Mouse (Mus musculus) C2C12 (cell line): ENCODE measurements around the gene Urb1. TPM values are rescaled to one million over a fixed set of nuclear protein-coding genes. Genes with fewer than 3 reads are reported as not detected.

Experiments
- H3K27me3 ChIP-seq: one replicate; pipeline ENCODE4 v1.6.1; 2011; ENCODE audit not compliant: control insufficient read depth, insufficient read depth, insufficient read length
- H3K36me3 ChIP-seq: one replicate; pipeline ENCODE4 v1.6.1; 2011; ENCODE audit not compliant: control insufficient read depth, insufficient read depth
- H3K4me3 ChIP-seq: one replicate; pipeline ENCODE4 v1.5.1; 2011; ENCODE audit warnings: mild to moderate bottlenecking, control low read depth; ENCODE audit not compliant: poor library complexity, insufficient read depth, severe bottlenecking
- H3K79me2 ChIP-seq: one replicate; pipeline ENCODE4 v1.6.1; 2011; ENCODE audit not compliant: control insufficient read depth, insufficient read depth
- H3K79me3 ChIP-seq: one replicate; pipeline ENCODE4 v1.6.1; 2011; ENCODE audit warnings: low read depth, control low read depth
- H3ac ChIP-seq: one replicate; pipeline ENCODE3; 2011; ENCODE audit warnings: low read depth; ENCODE audit not compliant: control insufficient read depth, insufficient read length
- CEBPB ChIP-seq: IDR thresholded peaks from one replicate; pipeline ENCODE4 v1.6.1; 2011; ENCODE audit warnings: low read depth, mild to moderate bottlenecking, control low read depth, moderate library complexity
- CTCF ChIP-seq: IDR thresholded peaks from one replicate; pipeline ENCODE4 v1.5.1; 2011; ENCODE audit not compliant: control insufficient read depth, insufficient read depth, insufficient read length
- FOSL1 ChIP-seq: IDR thresholded peaks from one replicate; pipeline ENCODE4 v1.8.0; 2011; ENCODE audit warnings: mild to moderate bottlenecking, low read length; ENCODE audit not compliant: poor library complexity, insufficient read depth, severe bottlenecking
- MAX ChIP-seq: IDR thresholded peaks from one replicate; pipeline ENCODE4 v1.6.1; 2011; ENCODE audit warnings: mild to moderate bottlenecking, control low read depth
- MYOD1 ChIP-seq: IDR thresholded peaks from one replicate; pipeline ENCODE4 v1.6.1; 2011; ENCODE audit warnings: low read depth; ENCODE audit not compliant: control insufficient read depth, insufficient read length
- MYOG ChIP-seq: IDR thresholded peaks from one replicate; pipeline ENCODE4 v1.6.1; 2011; ENCODE audit not compliant: control insufficient read depth, insufficient read length; ENCODE audit errors: extremely low read depth
- USF1 ChIP-seq: IDR thresholded peaks from one replicate; pipeline ENCODE4 v1.6.1; 2011; ENCODE audit warnings: low read depth, mild to moderate bottlenecking, control low read depth, moderate library complexity
- polyA plus RNA-seq: library from polyadenylated mRNA; unstranded; fragments of >200 nt; fragmentation: generic; extraction: Trizol; gene quantifications from one replicate; pipeline ENCODE4 v1.2.1, GENCODE M21; 2012; ENCODE audit warnings: missing spikeins

Urb1 gene
- polyA plus RNA-seq, 1 experiment: 7.5 TPM

DNA sequence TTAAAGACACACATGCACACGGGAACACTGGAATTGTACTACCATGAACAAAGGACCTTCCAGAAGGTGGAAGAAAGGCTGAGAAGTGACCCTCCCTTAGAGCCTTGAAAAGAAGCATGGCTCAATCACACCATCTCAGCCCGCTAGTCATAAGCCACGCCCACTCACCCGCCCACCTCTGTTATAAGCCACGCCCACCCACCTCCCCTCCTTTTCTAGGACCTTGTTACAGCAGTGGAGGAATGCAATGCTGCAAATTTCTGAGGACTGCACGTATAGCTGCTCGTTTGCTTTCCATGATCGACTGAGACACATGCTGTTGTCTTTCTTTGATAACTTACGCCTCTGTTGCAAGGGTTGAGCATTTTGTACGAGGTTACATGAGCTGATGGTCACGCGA lies 39.0 kb upstream of the Urb1 start:
- Histone ChIP-seq H3ac (no peak overlapping the region), H3K27me3 (no peaks in the 10 kb centered on the region), H3K36me3 (peaks cover 8% of the 10 kb centered on the region), H3K79me3 (peaks cover 19% of the 10 kb centered on the region), H3K4me3 (no peak overlapping the region), H3K79me2 (peaks cover 58% of the 10 kb centered on the region)
- no peak for TF ChIP-seq MYOG
- no peak for TF ChIP-seq MAX
- no peak for TF ChIP-seq CEBPB
- no peak for TF ChIP-seq CTCF
- no peak for TF ChIP-seq USF1
- no peak for TF ChIP-seq MYOD1
- TF ChIP-seq FOSL1: no peak

DNA sequence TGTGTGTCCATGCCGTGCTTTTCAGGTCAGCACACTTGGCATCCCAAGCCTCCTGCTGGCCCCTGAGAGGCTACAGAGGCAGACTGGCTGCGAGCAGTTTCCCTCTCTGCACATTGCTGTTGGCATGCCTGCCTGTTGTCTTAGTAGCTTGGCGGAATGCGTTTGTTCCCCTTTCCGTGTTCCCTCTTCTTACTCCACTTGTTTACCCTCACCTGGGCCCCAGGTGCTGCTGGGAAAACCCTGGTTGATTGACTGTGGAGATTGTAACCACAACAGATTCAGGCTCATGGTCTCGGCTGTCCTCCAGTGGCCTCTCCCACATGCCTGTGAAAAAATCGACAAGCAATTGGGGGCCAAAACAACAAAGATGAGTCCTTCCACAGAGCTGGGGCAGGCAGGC lies 38.5 kb upstream of the Urb1 start:
- no peaks in the 10 kb centered on the region for H3K27me3 ChIP-seq
- H3K36me3 ChIP-seq: peaks cover 8% of the 10 kb centered on the region
- peaks cover 24% of the 10 kb centered on the region for H3K79me3 ChIP-seq
- no peak for TF ChIP-seq CEBPB
- no peak for TF ChIP-seq MAX
- TF ChIP-seq MYOD1: no peak
- no peak for TF ChIP-seq USF1
- TF ChIP-seq FOSL1: no peak
- TF ChIP-seq MYOG: no peak
- no peak for TF ChIP-seq CTCF
- H3K4me3 ChIP-seq: no peak overlapping the region
- H3K79me2 ChIP-seq: peaks cover 64% of the 10 kb centered on the region
- H3ac ChIP-seq: no peak overlapping the region

DNA sequence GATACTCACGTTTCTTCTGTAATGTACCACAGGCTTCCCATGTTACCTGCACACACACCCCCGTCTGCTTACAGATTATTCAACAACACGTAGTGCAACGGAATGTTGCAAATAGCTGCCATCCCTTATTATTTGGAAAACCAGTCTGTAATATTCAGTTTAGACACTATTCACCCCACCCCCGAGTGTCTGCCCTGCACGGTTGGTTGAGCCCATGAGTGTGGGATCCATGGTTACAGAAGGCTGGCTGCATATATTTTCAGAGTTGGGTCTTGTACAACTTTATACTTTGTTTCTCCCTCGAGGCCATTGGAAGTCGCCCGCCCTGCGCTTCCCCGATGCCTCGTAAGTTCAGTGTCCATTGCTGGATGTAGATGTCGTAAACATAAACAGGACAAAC lies 35.4 kb upstream of the Urb1 start:
- no peaks in the 10 kb centered on the region for H3K27me3 ChIP-seq
- peaks cover 14% of the 10 kb centered on the region for H3K36me3 ChIP-seq
- H3K4me3 ChIP-seq: no peak overlapping the region
- no peak overlapping the region for H3ac ChIP-seq
- H3K79me3 ChIP-seq: peaks cover 27% of the 10 kb centered on the region
- TF ChIP-seq CEBPB: no peak
- TF ChIP-seq MYOG: no peak
- TF ChIP-seq MYOD1: no peak
- TF ChIP-seq CTCF: no peak
- no peak for TF ChIP-seq FOSL1
- TF ChIP-seq MAX: no peak
- H3K79me2 ChIP-seq: peaks cover 75% of the 10 kb centered on the region

DNA sequence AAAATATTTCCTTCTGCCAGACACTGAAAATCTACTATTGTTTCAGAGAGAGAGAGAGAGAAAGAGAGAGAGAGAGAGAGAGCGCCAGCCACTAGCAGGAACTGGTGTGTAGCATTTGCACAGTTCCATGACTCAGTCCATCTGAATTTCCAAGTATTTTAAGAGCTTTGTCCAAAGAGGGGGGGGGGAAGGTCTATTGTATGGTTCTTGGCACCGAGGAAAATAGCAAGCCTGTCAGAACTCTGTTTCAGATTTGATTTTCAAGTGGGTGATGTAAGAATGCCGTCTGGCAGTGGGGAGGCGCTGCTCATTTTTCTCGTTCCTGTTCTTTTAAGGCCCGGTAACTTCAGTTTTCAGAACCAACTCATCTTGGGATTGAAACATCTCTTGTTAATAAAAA lies 34.8 kb upstream of the Urb1 start:
- H3K36me3 ChIP-seq: peaks cover 14% of the 10 kb centered on the region
- no peak for TF ChIP-seq MYOG
- TF ChIP-seq USF1: no peak
- TF ChIP-seq CTCF: no peak
- TF ChIP-seq FOSL1: no peak
- no peak for TF ChIP-seq CEBPB
- TF ChIP-seq MYOD1: no peak
- H3K27me3 ChIP-seq: no peaks in the 10 kb centered on the region
- no peak overlapping the region for H3ac ChIP-seq
- H3K79me2 ChIP-seq: peaks cover 80% of the 10 kb centered on the region
- H3K79me3 ChIP-seq: peaks cover 25% of the 10 kb centered on the region
- no peak overlapping the region for H3K4me3 ChIP-seq

DNA sequence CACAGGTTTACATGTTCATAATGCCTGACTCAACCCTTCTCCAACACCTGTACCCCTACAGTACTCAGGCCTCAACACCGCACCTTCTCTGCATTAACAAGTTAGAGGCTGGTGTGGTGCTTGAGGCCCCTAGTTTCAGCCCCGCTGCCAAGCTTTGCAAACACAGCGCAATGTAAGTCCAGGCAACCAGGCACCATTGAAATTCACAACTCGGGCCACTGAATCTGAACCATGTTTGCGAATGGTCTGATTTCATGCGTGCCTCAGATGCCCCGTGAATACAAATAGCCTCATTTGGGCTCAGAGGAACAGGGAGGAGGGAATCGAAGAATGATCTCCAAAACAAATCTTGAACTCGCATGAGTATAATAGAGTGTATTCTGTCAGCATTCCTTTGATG lies 32.0 kb upstream of the Urb1 start:
- Histone ChIP-seq H3ac (no peak overlapping the region), H3K27me3 (no peaks in the 10 kb centered on the region), H3K79me3 (peaks cover 32% of the 10 kb centered on the region), H3K79me2 (peaks cover 86% of the 10 kb centered on the region), H3K36me3 (peaks cover 25% of the 10 kb centered on the region), H3K4me3 (no peak overlapping the region)
- no peak for TF ChIP-seq CEBPB

DNA sequence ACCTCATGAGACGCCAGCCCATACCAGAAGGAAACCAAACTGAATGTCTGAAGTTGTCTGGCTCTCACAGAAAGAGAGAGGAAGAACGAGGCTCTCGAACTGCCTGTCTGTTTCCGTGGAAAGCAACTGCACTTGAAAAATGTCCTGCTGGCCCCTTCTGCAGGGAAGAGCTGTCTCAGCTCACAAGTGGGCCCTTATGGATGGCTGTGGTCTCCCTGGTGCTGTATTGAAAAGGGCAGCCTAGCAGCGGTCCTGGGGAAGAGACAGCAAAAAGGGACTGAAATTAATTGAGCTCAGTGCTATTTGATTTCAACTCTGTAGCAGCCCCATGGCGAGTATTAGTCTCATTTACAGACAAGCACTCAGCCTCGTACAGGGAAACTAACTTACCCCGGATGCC lies 27.2 kb upstream of the Urb1 start:
- Histone ChIP-seq H3K79me3 (peaks cover 25% of the 10 kb centered on the region), H3K79me2 (peaks cover 88% of the 10 kb centered on the region), H3K36me3 (peaks cover 27% of the 10 kb centered on the region), H3ac (no peak overlapping the region), H3K27me3 (no peaks in the 10 kb centered on the region), H3K4me3 (no peak overlapping the region)
- TF ChIP-seq MAX: no peak
- TF ChIP-seq MYOD1: no peak
- TF ChIP-seq MYOG: no peak
- TF ChIP-seq CEBPB: no peak
- no peak for TF ChIP-seq CTCF
- no peak for TF ChIP-seq USF1
- TF ChIP-seq FOSL1: no peak
